Mouse (Mus musculus): Measurements from ENCODE around the gene Impg1.

Impg1 gene

DNA sequence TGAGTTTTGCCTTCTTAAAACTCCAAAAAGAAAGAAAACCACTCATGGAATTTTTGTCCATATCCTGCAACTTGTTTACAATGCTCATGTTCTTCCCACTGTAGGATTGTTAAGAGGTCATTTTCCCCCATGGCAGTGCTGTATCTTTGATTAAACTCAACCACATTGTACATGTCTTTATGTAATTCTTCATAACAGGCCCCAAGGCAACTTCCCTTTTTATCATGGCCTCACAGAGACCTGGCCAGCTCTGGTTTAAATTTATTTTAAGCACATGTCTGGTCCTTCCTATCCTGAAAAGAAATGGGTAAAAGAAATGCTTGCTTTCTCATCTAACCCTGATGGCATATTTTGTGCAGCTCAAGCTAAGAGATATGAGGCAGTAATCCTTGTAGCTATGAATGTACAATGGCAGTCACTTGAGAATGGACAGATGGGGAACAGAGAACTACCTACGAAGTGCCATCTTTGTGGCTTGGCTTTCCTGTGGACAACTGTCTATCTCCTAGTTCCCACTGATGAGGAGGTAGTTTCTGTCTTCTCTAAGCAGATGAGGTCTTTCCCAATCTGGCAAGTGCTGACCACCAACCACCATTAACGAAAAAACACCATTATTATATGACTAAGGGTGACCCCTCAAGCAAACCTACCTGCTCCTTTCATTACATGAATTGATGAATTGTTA is 97.6 kb downstream of the Impg1 start:
- Histone ChIP-seq H3K4me1 (replicated peaks; ENCODE audit: low read depth, low read length) (no peaks in the 10 kb centered on the region), H3K36me3 (ENCODE audit: insufficient read depth, low read length) (no peaks in the 10 kb centered on the region), H3K9me3 (ENCODE audit: low read length) (peaks cover 21% of the 10 kb centered on the region), H3K27me3 (ENCODE audit: insufficient read depth, low read length) (no peaks in the 10 kb centered on the region; the same call in 1 of the 2 replicates), H3K4me3 (replicated peaks; ENCODE audit: low read length) (no peak overlapping the region)
- TF ChIP-seq NANOG (IDR thresholded peaks at IDR 0.05; ENCODE audit: borderline replicate concordance, low read length) (no peak), POU5F1 (IDR thresholded peaks at IDR 0.05; ENCODE audit: borderline replicate concordance, low read length) (no peak), CTCF (conservative IDR thresholded peaks at IDR 0.05; ENCODE audit: low read length) (no peak)

GRCm38 (mm10) chr9:80360063-80360462 is 105.2 kb downstream of the Impg1 start:
- H3K27me3 ChIP-seq (ENCODE audit: insufficient read depth, low read length) = no peaks in the 10 kb centered on the region
- no peaks in the 10 kb centered on the region for H3K36me3 ChIP-seq (ENCODE audit: insufficient read depth, low read length)
- TF ChIP-seq CTCF (conservative IDR thresholded peaks at IDR 0.05; ENCODE audit: low read length) = no peak
- TF ChIP-seq NANOG (IDR thresholded peaks at IDR 0.05; ENCODE audit: borderline replicate concordance, low read length) = no peak
- TF ChIP-seq POU5F1 (IDR thresholded peaks at IDR 0.05; ENCODE audit: borderline replicate concordance, low read length) = no peak
- peaks cover 4% of the 10 kb centered on the region; the same call in 1 of the 2 replicates for H3K9me3 ChIP-seq (ENCODE audit: low read length)
- no peaks in the 10 kb centered on the region for H3K4me1 ChIP-seq (replicated peaks; ENCODE audit: low read depth, low read length)
- H3K4me3 ChIP-seq (replicated peaks; ENCODE audit: low read length) = no peak overlapping the region

GRCm38 (mm10) chr9:80351678-80352331 is 113.5 kb downstream of the Impg1 start:
- H3K4me1 ChIP-seq (replicated peaks; ENCODE audit: low read depth, low read length) = no peaks in the 10 kb centered on the region
- no peak overlapping the region for H3K4me3 ChIP-seq (replicated peaks; ENCODE audit: low read length)
- H3K9me3 ChIP-seq (ENCODE audit: low read length) = no peaks in the 10 kb centered on the region
- TF ChIP-seq POU5F1 (IDR thresholded peaks at IDR 0.05; ENCODE audit: borderline replicate concordance, low read length) = no peak
- no peak for TF ChIP-seq NANOG (IDR thresholded peaks at IDR 0.05; ENCODE audit: borderline replicate concordance, low read length)
- no peak for TF ChIP-seq CTCF (conservative IDR thresholded peaks at IDR 0.05; ENCODE audit: low read length)
- H3K27me3 ChIP-seq (ENCODE audit: insufficient read depth, low read length) = no peaks in the 10 kb centered on the region; the same call in 1 of the 2 replicates
- H3K36me3 ChIP-seq (ENCODE audit: insufficient read depth, low read length) = no peaks in the 10 kb centered on the region

DNA sequence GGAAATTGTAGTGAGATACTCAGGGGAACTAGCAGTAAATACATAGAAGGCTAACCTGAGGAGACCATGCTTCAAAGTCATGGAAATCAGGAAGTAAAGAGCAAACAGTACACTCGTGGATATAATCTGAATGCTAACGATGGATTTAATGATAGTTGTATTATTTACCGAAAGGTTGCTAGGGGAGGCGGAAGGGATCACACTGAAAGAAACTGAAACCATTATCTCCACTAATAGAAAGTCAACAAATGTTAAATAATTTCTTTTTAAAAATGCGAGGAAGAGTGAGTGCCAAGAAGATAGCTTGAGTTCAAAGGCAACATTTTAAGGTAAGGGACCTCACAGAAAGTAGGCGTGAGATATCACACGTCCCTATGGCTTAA is 114.0 kb downstream of the Impg1 start:
- Histone ChIP-seq H3K36me3 (ENCODE audit: insufficient read depth, low read length) (no peaks in the 10 kb centered on the region), H3K4me3 (replicated peaks; ENCODE audit: low read length) (no peak overlapping the region), H3K4me1 (replicated peaks; ENCODE audit: low read depth, low read length) (no peaks in the 10 kb centered on the region), H3K9me3 (ENCODE audit: low read length) (no peaks in the 10 kb centered on the region), H3K27me3 (ENCODE audit: insufficient read depth, low read length) (no peaks in the 10 kb centered on the region; the same call in 1 of the 2 replicates)
- TF ChIP-seq NANOG (IDR thresholded peaks at IDR 0.05; ENCODE audit: borderline replicate concordance, low read length) (no peak), CTCF (conservative IDR thresholded peaks at IDR 0.05; ENCODE audit: low read length) (no peak), POU5F1 (IDR thresholded peaks at IDR 0.05; ENCODE audit: borderline replicate concordance, low read length) (no peak)

DNA sequence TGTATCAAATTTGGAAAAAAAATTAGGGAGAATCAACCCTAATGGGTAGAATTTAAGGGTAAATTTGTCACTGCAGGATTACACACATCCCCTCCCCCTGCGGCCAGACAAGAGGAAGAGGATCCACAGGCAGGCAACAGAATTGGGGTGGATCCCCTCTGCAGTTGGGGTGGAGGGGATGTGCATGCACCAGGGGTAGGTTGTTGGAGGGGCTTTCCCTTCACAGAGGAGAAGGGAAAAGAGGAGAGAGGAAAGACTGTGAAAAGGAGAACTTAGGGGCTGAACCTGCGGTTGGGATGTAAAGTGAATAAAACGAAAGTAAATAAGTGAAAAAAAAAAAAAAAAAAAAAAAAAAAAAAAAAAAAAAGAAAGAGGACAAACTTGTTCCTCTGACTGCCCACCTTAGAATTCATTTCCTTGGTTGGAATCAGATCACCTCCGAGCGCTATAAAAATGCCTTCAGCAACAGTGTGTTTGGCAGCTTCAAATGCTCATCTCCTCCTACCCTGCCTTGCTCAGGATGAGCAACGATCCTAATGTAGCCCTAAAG is 120.8 kb downstream of the Impg1 start:
- no peaks in the 10 kb centered on the region; the same call in none of the 2 replicates for H3K27me3 ChIP-seq (ENCODE audit: insufficient read depth, low read length)
- H3K4me1 ChIP-seq (replicated peaks; ENCODE audit: low read depth, low read length) = no peaks in the 10 kb centered on the region
- no peak overlapping the region for H3K4me3 ChIP-seq (replicated peaks; ENCODE audit: low read length)
- no peaks in the 10 kb centered on the region for H3K9me3 ChIP-seq (ENCODE audit: low read length)
- TF ChIP-seq CTCF (conservative IDR thresholded peaks at IDR 0.05; ENCODE audit: low read length) = no peak
- no peak for TF ChIP-seq NANOG (IDR thresholded peaks at IDR 0.05; ENCODE audit: borderline replicate concordance, low read length)
- TF ChIP-seq POU5F1 (IDR thresholded peaks at IDR 0.05; ENCODE audit: borderline replicate concordance, low read length) = no peak
- H3K36me3 ChIP-seq (ENCODE audit: insufficient read depth, low read length) = no peaks in the 10 kb centered on the region

GRCm38 (mm10) chr9:80342520-80342919 is 122.8 kb downstream of the Impg1 start:
- Histone ChIP-seq H3K36me3 (ENCODE audit: insufficient read depth, low read length) (no peaks in the 10 kb centered on the region), H3K9me3 (ENCODE audit: low read length) (no peaks in the 10 kb centered on the region), H3K4me3 (replicated peaks; ENCODE audit: low read length) (no peak overlapping the region), H3K27me3 (ENCODE audit: insufficient read depth, low read length) (no peaks in the 10 kb centered on the region; the same call in 1 of the 2 replicates), H3K4me1 (replicated peaks; ENCODE audit: low read depth, low read length) (no peaks in the 10 kb centered on the region)
- TF ChIP-seq CTCF (conservative IDR thresholded peaks at IDR 0.05; ENCODE audit: low read length) (no peak), POU5F1 (IDR thresholded peaks at IDR 0.05; ENCODE audit: borderline replicate concordance, low read length) (no peak), NANOG (IDR thresholded peaks at IDR 0.05; ENCODE audit: borderline replicate concordance, low read length) (no peak)

- Histone ChIP-seq H3K36me3 (ENCODE audit: insufficient read depth, low read length) (no peaks in the 10 kb centered on the region), H3K4me3 (replicated peaks; ENCODE audit: low read length) (no peak overlapping the region), H3K27me3 (ENCODE audit: insufficient read depth, low read length) (no peaks in the 10 kb centered on the region; the same call in 1 of the 2 replicates), H3K4me1 (replicated peaks; ENCODE audit: low read depth, low read length) (no peaks in the 10 kb centered on the region), H3K9me3 (ENCODE audit: low read length) (no peaks in the 10 kb centered on the region)
- TF ChIP-seq NANOG (IDR thresholded peaks at IDR 0.05; ENCODE audit: borderline replicate concordance, low read length) = no peak
- no peak for TF ChIP-seq POU5F1 (IDR thresholded peaks at IDR 0.05; ENCODE audit: borderline replicate concordance, low read length)
- no peak for TF ChIP-seq CTCF (conservative IDR thresholded peaks at IDR 0.05; ENCODE audit: low read length)
These were observed 123.5 kb downstream of the Impg1 start for GRCm38 (mm10) chr9:80341756-80342155.

- TF ChIP-seq NANOG (IDR thresholded peaks at IDR 0.05; ENCODE audit: borderline replicate concordance, low read length) = no peak
- TF ChIP-seq CTCF (conservative IDR thresholded peaks at IDR 0.05; ENCODE audit: low read length) = no peak
- no peak for TF ChIP-seq POU5F1 (IDR thresholded peaks at IDR 0.05; ENCODE audit: borderline replicate concordance, low read length)
- H3K4me1 ChIP-seq (replicated peaks; ENCODE audit: low read depth, low read length) = no peaks in the 10 kb centered on the region
- H3K27me3 ChIP-seq (ENCODE audit: insufficient read depth, low read length) = no peaks in the 10 kb centered on the region; the same call in 1 of the 2 replicates
- no peak overlapping the region for H3K4me3 ChIP-seq (replicated peaks; ENCODE audit: low read length)
- H3K36me3 ChIP-seq (ENCODE audit: insufficient read depth, low read length) = no peaks in the 10 kb centered on the region
- no peaks in the 10 kb centered on the region for H3K9me3 ChIP-seq (ENCODE audit: low read length)
These were observed 124.4 kb downstream of the Impg1 start for GRCm38 (mm10) chr9:80340927-80341326.
